Mouse (Mus musculus) forebrain, postnatal 0 days (tissue): ENCODE results near the gene Tenm3. TPM values are rescaled to one million over a fixed set of nuclear protein-coding genes. Genes with fewer than 3 reads are reported as not detected.

Source experiments
- ATAC-seq: fragments of 200-750 bp; cut with Nextera tagmentation; 2 replicates; pipeline ENCODE4 v1.8.0; 2017; ENCODE audit warnings: mild to moderate bottlenecking, moderate library complexity
- DNase-seq: peaks from one replicate; pipeline ENCODE4 v3.0.0-alpha.2; 2015
- H3K27ac ChIP-seq: fragments of 300-500 bp; sonication (generic); 2 replicates; pipeline ENCODE4 v1.5.1; 2014; ENCODE audit warnings: low read depth, mild to moderate bottlenecking, antibody characterized with exemption, low read length, moderate library complexity, mixed read lengths
- H3K27me3 ChIP-seq: fragments of 300-500 bp; sonication (generic); 2 replicates; pipeline ENCODE4 v1.6.1; 2014; ENCODE audit warnings: mild to moderate bottlenecking, low read length, mixed read lengths; ENCODE audit not compliant: insufficient read depth
- H3K36me3 ChIP-seq: fragments of 300-500 bp; sonication (generic); 2 replicates; pipeline ENCODE4 v1.6.1; 2014; ENCODE audit warnings: mild to moderate bottlenecking, moderate library complexity; ENCODE audit not compliant: insufficient read depth
- H3K4me1 ChIP-seq: fragments of 300-500 bp; sonication (generic); 2 replicates; pipeline ENCODE4 v1.6.1; 2014; ENCODE audit warnings: antibody characterized with exemption; ENCODE audit not compliant: insufficient read depth
- H3K4me2 ChIP-seq: fragments of 300-500 bp; sonication (generic); 2 replicates; pipeline ENCODE4 v1.6.1; 2014; ENCODE audit warnings: low read depth, mild to moderate bottlenecking, moderate library complexity
- H3K4me3 ChIP-seq: fragments of 300-500 bp; sonication (generic); 2 replicates; pipeline ENCODE4 v1.5.1; 2014; ENCODE audit warnings: low read depth, low read length, mixed read lengths
- H3K9ac ChIP-seq: fragments of 300-500 bp; sonication (generic); 2 replicates; pipeline ENCODE4 v1.6.1; 2014; ENCODE audit warnings: mild to moderate bottlenecking
- H3K9me3 ChIP-seq: fragments of 300-500 bp; sonication (generic); 2 replicates; pipeline ENCODE4 v1.6.1; 2016; ENCODE audit warnings: low read length
- CTCF ChIP-seq: sonication (generic); IDR thresholded peaks from 2 replicates; pipeline ENCODE4 v1.5.1; 2016; ENCODE audit warnings: antibody characterized with exemption, control low read depth, low read depth
- WGBS: fragments of 180-500 bp; shearing (Covaris S2); extraction: QIAGEN DNeasy Blood & Tissue Kit; methylation state at CpG from one replicate; pipeline ENCODE4 v1.1.7; 2014; 5-methylcytosine and 5-hydroxymethylcytosine counted together
- polyA plus RNA-seq: library from polyadenylated mRNA; unstranded; fragments of >200 nt; fragmentation: Nextera tagmentation; extraction: Ambion mirVana; gene quantifications from 2 replicates; pipeline ENCODE4 v1.2.1, GENCODE M21; 2015
- total RNA-seq: library from RNA; depleted of rRNA; stranded (reverse); fragments of >200 nt; gene quantifications from 2 replicates; pipeline ENCODE4 v1.2.3, GENCODE M21; 2014

Tenm3 gene
- total and polyA plus RNA-seq, 2 experiments from 2014 or later, result 21.6 to 111 TPM

DNA sequence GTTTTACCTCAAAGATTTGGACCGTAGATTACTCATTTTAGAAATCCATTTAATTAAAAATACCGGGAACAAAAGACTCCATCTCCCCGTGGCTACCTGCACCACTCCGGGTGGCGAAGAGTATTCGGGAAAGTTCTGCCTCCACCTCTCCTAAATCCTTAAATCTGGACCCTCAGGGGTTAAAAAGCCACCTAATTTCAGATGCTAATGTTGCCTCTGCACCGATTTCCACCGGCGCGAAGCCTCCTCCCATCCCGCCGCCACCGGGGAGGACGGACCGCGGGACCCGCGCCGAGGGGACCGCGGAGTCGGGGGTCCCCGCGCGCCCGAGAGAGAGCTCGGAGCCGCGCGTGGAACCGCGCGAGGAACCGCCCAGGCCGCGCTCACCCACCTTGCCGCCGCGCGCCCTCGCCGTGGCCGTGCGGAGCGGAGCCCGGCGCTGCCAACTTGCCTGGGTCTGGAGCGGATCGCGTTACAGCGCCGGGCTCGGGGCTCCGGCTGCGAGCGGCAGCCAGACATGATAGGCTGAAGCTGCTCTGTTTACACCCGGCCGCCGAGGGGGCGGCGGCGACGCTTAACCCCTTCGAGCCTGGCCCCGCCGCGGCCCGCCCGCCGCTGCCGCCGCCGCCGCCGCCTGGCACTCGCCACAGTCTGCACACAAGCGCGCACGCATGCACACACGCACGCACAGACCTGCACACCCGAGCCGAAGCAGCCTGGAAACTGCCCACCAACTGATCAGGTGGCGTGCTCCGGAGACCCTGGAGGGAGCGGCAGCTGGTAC, 288.8 kb downstream of the Tenm3 start:
- under 1% methylated on average over 80 of the region's 86 CpGs for WGBS
- H3K4me1 ChIP-seq, result 0 out of 2 replicates have a peak, but pooled peaks cover 6% of the 10 kb centered on the region
- ATAC-seq, result peak; percentile 95

DNA sequence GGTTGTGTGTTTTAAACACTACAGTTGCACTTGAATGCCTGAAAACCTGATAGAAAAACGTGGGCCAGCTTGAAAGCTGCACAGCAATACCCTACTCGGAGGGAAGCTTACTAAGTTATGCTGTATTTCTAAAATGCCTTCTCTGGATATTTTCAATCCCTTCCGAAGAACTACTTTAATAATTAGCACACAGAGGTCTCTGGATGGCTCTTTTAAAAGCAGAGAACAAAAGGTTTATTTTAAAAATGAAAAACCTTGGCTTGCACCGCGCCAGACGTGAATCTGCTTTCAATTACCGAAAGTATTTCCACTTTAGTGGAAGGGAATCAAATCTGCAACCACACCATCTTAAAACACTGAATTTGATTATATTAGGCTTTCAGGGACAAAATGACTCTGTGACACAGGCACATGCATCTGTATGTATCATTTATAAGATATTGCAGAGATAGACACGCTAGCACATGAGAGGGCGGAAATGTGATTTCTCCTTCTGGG, 289.9 kb downstream of the Tenm3 start:
- 2% methylated on average over 9 of the region's 9 CpGs for WGBS
- Histone ChIP-seq H3K4me2 (peak overlapping the region; percentile 93), H3K9ac (peak overlapping the region; percentile 70), H3K36me3 (no peaks in the 10 kb centered on the region), H3K9me3 (no peaks in the 10 kb centered on the region), H3K27me3 (no peaks in the 10 kb centered on the region), H3K27ac (peak overlapping the region; percentile 47; the same call in 1 of the 2 replicates), H3K4me1 (0 out of 2 replicates have a peak, but pooled peaks cover 6% of the 10 kb centered on the region), H3K4me3 (peak overlapping the region; percentile 83)
- TF ChIP-seq CTCF, result no peak
- DNase-seq (no peak), ATAC-seq (no peak)

More for the DNA sequence above, 288.8 kb downstream of the Tenm3 start:
- no peak for TF ChIP-seq CTCF
- peak overlapping the region; percentile 88 for H3K27ac ChIP-seq
- H3K9ac ChIP-seq, result peak overlapping the region; percentile 70
- H3K4me2 ChIP-seq, result peak overlapping the region; percentile 93
- no peaks in the 10 kb centered on the region for H3K36me3 ChIP-seq
- peak; percentile 90 for DNase-seq
- no peaks in the 10 kb centered on the region for H3K9me3 ChIP-seq
- H3K27me3 ChIP-seq, result no peaks in the 10 kb centered on the region
- H3K4me3 ChIP-seq, result peak overlapping the region; percentile 83

GRCm38 (mm10) chr8:48552306-48552705, 291.4 kb downstream of the Tenm3 start:
- no peak overlapping the region for H3K9ac ChIP-seq
- ATAC-seq, result no peak
- no peak for DNase-seq
- no peaks in the 10 kb centered on the region for H3K27me3 ChIP-seq
- H3K4me2 ChIP-seq, result peak overlapping the region; percentile 18; the same call in 1 of the 2 replicates
- WGBS, result 32% methylated on average over 2 of the region's 2 CpGs
- no peak overlapping the region for H3K4me3 ChIP-seq
- no peak overlapping the region for H3K27ac ChIP-seq
- no peaks in the 10 kb centered on the region for H3K36me3 ChIP-seq
- 0 out of 2 replicates have a peak, but pooled peaks cover 6% of the 10 kb centered on the region for H3K4me1 ChIP-seq
- no peaks in the 10 kb centered on the region for H3K9me3 ChIP-seq
- no peak for TF ChIP-seq CTCF

GRCm38 (mm10) chr8:48551370-48551769, 292.4 kb downstream of the Tenm3 start:
- no peak for DNase-seq
- H3K4me2 ChIP-seq, result peak overlapping the region; percentile 1; the same call in 1 of the 2 replicates
- WGBS, result 47% methylated on average over 5 of the region's 5 CpGs
- H3K4me3 ChIP-seq, result no peak overlapping the region
- H3K27me3 ChIP-seq, result no peaks in the 10 kb centered on the region
- no peak overlapping the region for H3K9ac ChIP-seq
- no peak overlapping the region for H3K27ac ChIP-seq
- TF ChIP-seq CTCF, result no peak
- H3K9me3 ChIP-seq, result no peaks in the 10 kb centered on the region
- H3K4me1 ChIP-seq, result 0 out of 2 replicates have a peak, but pooled peaks cover 6% of the 10 kb centered on the region
- H3K36me3 ChIP-seq, result no peaks in the 10 kb centered on the region
- ATAC-seq, result no peak

GRCm38 (mm10) chr8:48548908-48549307, 294.8 kb downstream of the Tenm3 start:
- DNase-seq (no peak), ATAC-seq (no peak)
- H3K4me2 ChIP-seq, result no peak overlapping the region
- no peaks in the 10 kb centered on the region for H3K9me3 ChIP-seq
- no peak overlapping the region for H3K9ac ChIP-seq
- no peaks in the 10 kb centered on the region for H3K36me3 ChIP-seq
- no peaks in the 10 kb centered on the region for H3K27me3 ChIP-seq
- H3K27ac ChIP-seq, result no peak overlapping the region
- no peak overlapping the region for H3K4me3 ChIP-seq
- TF ChIP-seq CTCF, result no peak
- 0 out of 2 replicates have a peak, but pooled peaks cover 6% of the 10 kb centered on the region for H3K4me1 ChIP-seq
- WGBS, result 74% methylated on average over 9 of the region's 9 CpGs

GRCm38 (mm10) chr8:48545631-48546030, 298.1 kb downstream of the Tenm3 start:
- no peak for TF ChIP-seq CTCF
- no peaks in the 10 kb centered on the region for H3K27me3 ChIP-seq
- no peak overlapping the region for H3K9ac ChIP-seq
- no peaks in the 10 kb centered on the region for H3K36me3 ChIP-seq
- no peak overlapping the region for H3K4me2 ChIP-seq
- H3K27ac ChIP-seq, result no peak overlapping the region
- H3K9me3 ChIP-seq, result no peaks in the 10 kb centered on the region
- DNase-seq, result no peak
- H3K4me3 ChIP-seq, result no peak overlapping the region
- 68% methylated on average over 5 of the region's 5 CpGs for WGBS
- ATAC-seq, result no peak
- no peaks in the 10 kb centered on the region for H3K4me1 ChIP-seq

DNA sequence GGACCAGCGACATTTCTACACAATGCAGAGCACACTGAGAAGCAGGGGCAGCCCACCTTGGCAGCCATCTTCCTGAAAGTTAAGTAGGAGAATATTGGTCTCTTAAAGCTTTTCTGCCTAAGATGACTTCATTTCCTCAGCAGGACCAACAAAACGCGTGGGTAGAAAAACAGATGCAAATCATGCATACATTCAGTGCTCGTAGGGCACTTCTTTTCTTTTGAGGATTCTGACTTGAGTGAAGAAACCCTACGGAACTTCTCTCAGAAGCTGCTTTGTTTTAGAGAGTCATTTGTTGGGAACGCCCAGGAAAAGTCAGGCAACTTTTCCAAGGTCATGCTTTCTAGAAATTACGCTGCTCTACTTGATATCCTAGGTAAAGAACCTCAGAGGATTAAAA, 298.9 kb downstream of the Tenm3 start:
- no peaks in the 10 kb centered on the region for H3K36me3 ChIP-seq
- no peak overlapping the region for H3K27ac ChIP-seq

More for the DNA sequence above, 298.9 kb downstream of the Tenm3 start:
- DNase-seq (no peak), ATAC-seq (no peak)
- H3K9ac ChIP-seq, result no peak overlapping the region
- no peak overlapping the region for H3K4me2 ChIP-seq
- no peaks in the 10 kb centered on the region for H3K27me3 ChIP-seq
- 58% methylated on average over 7 of the region's 7 CpGs for WGBS
- H3K4me1 ChIP-seq, result no peaks in the 10 kb centered on the region
- no peak overlapping the region for H3K4me3 ChIP-seq
- TF ChIP-seq CTCF, result no peak
- no peaks in the 10 kb centered on the region for H3K9me3 ChIP-seq
